Mouse (Mus musculus) monocyte, adult 5-6 weeks (primary cell): Measurements from ENCODE around the gene Acot8. TPM values are rescaled to one million over a fixed set of nuclear protein-coding genes. Genes with fewer than 3 reads are reported as not detected.

Experiments
- ATAC-seq: fragments of 153-309, 156-312 bp; replicated peaks from 2 replicates; pipeline ENCODE4 v1.8.0; 2017; ENCODE audit warnings: mild to moderate bottlenecking; ENCODE audit not compliant: low TSS enrichment, insufficient number of reproducible peaks, severe bottlenecking, poor library complexity, low FRiP score
- total RNA-seq: library from RNA; stranded (forward); fragments of 200-1000, 200-491, 200-594 nt; gene quantifications from 3 replicates; pipeline ENCODE4 v1.2.3, GENCODE M21; 2017

The Acot8 gene
- total RNA-seq = 31.0 to 45.3 TPM (median 42.4 TPM) in 3 replicates

GRCm38 (mm10) chr2:164804533-164805331 lies at the start of gene Acot8, which contains the start of gene Zswim3:
Acot8 (minus strand) TSS chr2:164804882.
Zswim3 (plus strand) TSS chr2:164805098.
- ATAC-seq = peak; percentile 96

GRCm38 (mm10) chr2:164850061-164850460 lies 45.4 kb upstream of the Acot8 start:
- ATAC-seq = no peak

GRCm38 (mm10) chr2:164845782-164846181 lies 41.1 kb upstream of the Acot8 start:
- no peak for ATAC-seq

GRCm38 (mm10) chr2:164835164-164835563 lies 30.5 kb upstream of the Acot8 start:
- ATAC-seq = no peak

- no peak for ATAC-seq
Measured at GRCm38 (mm10) chr2:164834531-164834930, 29.8 kb upstream of the Acot8 start.

- ATAC-seq = peak; percentile 52
Measured at GRCm38 (mm10) chr2:164833314-164833959, 28.8 kb upstream of the Acot8 start, which contains the start of gene Neurl2. Neurl2 (minus strand) TSS chr2:164833456.

- ATAC-seq = peak; percentile 66
Measured at GRCm38 (mm10) chr2:164832748-164833301, 28.1 kb upstream of the Acot8 start, which contains the start of gene Ctsa. Ctsa (plus strand) TSS chr2:164832873.

GRCm38 (mm10) chr2:164832032-164832747 lies 27.5 kb upstream of the Acot8 start:
- ATAC-seq = 0 out of 2 replicates have a peak, but pooled peaks have one; percentile 0

- ATAC-seq = no peak
Measured at GRCm38 (mm10) chr2:164831029-164831428, 26.3 kb upstream of the Acot8 start.

- ATAC-seq = no peak
Measured at GRCm38 (mm10) chr2:164829090-164829489, 24.4 kb upstream of the Acot8 start.

- ATAC-seq = no peak
Measured at GRCm38 (mm10) chr2:164828437-164828836, 23.8 kb upstream of the Acot8 start, which contains the start of gene Spata25. Spata25 (minus strand) TSS chr2:164828537.

- no peak for ATAC-seq
Measured at GRCm38 (mm10) chr2:164827146-164827850, 22.6 kb upstream of the Acot8 start.

- ATAC-seq = no peak
Measured at GRCm38 (mm10) chr2:164825521-164825920, 20.8 kb upstream of the Acot8 start.

- no peak for ATAC-seq
Measured at GRCm38 (mm10) chr2:164823969-164824368, 19.3 kb upstream of the Acot8 start.

- ATAC-seq = peak; percentile 14; the same call in 1 of the 2 replicates
Measured at GRCm38 (mm10) chr2:164823181-164823585, 18.5 kb upstream of the Acot8 start.

- ATAC-seq = peak; percentile 96
Measured at GRCm38 (mm10) chr2:164822636-164823165, 18.0 kb upstream of the Acot8 start, which contains the start of gene Zswim1. Zswim1 (plus strand) TSS chr2:164822686.

GRCm38 (mm10) chr2:164821060-164821459 lies 16.4 kb upstream of the Acot8 start:
- ATAC-seq = no peak

GRCm38 (mm10) chr2:164817703-164818102 lies 13.0 kb upstream of the Acot8 start:
- no peak for ATAC-seq
